Mouse (Mus musculus) CH12.LX (cell line): ENCODE results near the gene Cmip.

Experiments
- CHD2 ChIP-seq: IDR thresholded peaks from 2 replicates; pipeline ENCODE4 v1.6.1; 2011; ENCODE audit warnings: low read length, improper control_type of control experiment
- CTCF ChIP-seq, 2 experiments: IDR thresholded peaks in 1 of 2; conservative IDR thresholded peaks in 1 of 2; 2 replicates each; pipeline ENCODE4 v1.5.1; 2011 to 2012; ENCODE audit warnings: low read depth in 2 of 2, low read length in 2 of 2, improper control_type of control experiment in 1 of 2, inconsistent platforms in 1 of 2, mild to moderate bottlenecking in 1 of 2, moderate library complexity in 1 of 2
- KAT2A ChIP-seq: IDR thresholded peaks from 2 replicates; pipeline ENCODE4 v1.6.1; 2012; ENCODE audit warnings: low read length, improper control_type of control experiment, inconsistent platforms; ENCODE audit not compliant: insufficient replicate concordance
- MAX ChIP-seq: IDR thresholded peaks from 2 replicates; pipeline ENCODE4 v1.6.1; 2011; ENCODE audit warnings: low read length, improper control_type of control experiment
- MEF2A ChIP-seq: IDR thresholded peaks from 2 replicates; pipeline ENCODE4 v1.6.1; 2014; ENCODE audit warnings: low read depth, mild to moderate bottlenecking, inconsistent platforms, low read length, improper control_type of control experiment, borderline replicate concordance
- MXI1 ChIP-seq: IDR thresholded peaks from 2 replicates; pipeline ENCODE4 v1.6.1; 2011; ENCODE audit warnings: mild to moderate bottlenecking, low read depth, low read length, improper control_type of control experiment
- PAX5 ChIP-seq: IDR thresholded peaks from 2 replicates; pipeline ENCODE4 v1.6.1; 2012; ENCODE audit warnings: low read length, inconsistent platforms, mixed read lengths
- POLR2A ChIP-seq: IDR thresholded peaks from 2 replicates; pipeline ENCODE4 v1.6.1; 2011; ENCODE audit warnings: low read depth, mild to moderate bottlenecking, improper control_type of control experiment, low read length
- TBP ChIP-seq: conservative IDR thresholded peaks from 2 replicates; pipeline ENCODE4 v1.6.1; 2011; ENCODE audit warnings: low read depth, low read length, improper control_type of control experiment
- TCF12 ChIP-seq: IDR thresholded peaks from 2 replicates; pipeline ENCODE4 v1.6.1; 2014; ENCODE audit warnings: low read depth, mild to moderate bottlenecking, inconsistent platforms, low read length, improper control_type of control experiment
- USF1 ChIP-seq: IDR thresholded peaks from 2 replicates; pipeline ENCODE4 v1.6.1; 2014; ENCODE audit warnings: low read depth, mild to moderate bottlenecking, inconsistent platforms, low read length, improper control_type of control experiment
- ZC3H11A ChIP-seq: IDR thresholded peaks from 2 replicates; pipeline ENCODE4 v1.6.1; 2012; ENCODE audit warnings: low read depth, mild to moderate bottlenecking, inconsistent platforms, low read length, improper control_type of control experiment
- ZKSCAN1 ChIP-seq: IDR thresholded peaks from 2 replicates; pipeline ENCODE4 v1.6.1; 2012; ENCODE audit warnings: low read depth, inconsistent platforms, low read length, improper control_type of control experiment, borderline replicate concordance

DNA sequence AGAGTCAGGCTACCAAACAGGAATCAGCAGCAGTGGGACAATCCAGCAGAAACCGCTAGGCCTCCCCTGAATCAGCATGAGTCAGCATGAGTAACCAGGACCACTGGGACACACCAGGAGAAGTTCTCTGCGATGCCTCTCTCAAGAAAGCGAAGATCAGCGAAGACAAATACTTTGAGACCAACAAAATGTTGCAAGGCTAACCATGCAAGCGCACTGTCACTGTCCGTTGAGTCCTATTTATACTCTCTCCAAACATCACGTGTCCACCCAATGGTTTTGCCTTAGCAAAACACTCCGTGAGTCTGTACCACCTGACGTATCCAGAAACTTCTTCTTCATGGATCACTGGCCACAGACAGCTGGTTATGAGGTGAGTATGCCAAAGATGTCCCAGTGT, 223.1 kb downstream of the Cmip start:
- TF ChIP-seq CTCF (conservative IDR thresholded peaks at IDR 0.05 in 1 of 2, IDR thresholded peaks at IDR 0.05 in 1 of 2; ENCODE audit: low read depth in 2 of 2, low read length in 2 of 2) (no peak), TBP (peak; percentile 73; the same call in 1 of the 2 replicates), POLR2A (no peak), MEF2A (peak; percentile 75), ZC3H11A (no peak), MAX (peak; percentile 74), CHD2 (0 out of 2 replicates have a peak, but pooled peaks have one; percentile 6), ZKSCAN1 (no peak), MXI1 (0 out of 2 replicates have a peak, but pooled peaks have one; percentile 38), USF1 (peak; percentile 74), PAX5 (no peak), TCF12 (peak; percentile 41; the same call in 1 of the 2 replicates), KAT2A (no peak)
